Mouse (Mus musculus): ENCODE data around the gene Pelp1.
"Not testable (repeated sequence)": the region's sequence is repeated elsewhere in the genome, so short reads cannot be mapped to it uniquely, and the experiment has no call there.

Gene Pelp1

GRCm38 (mm10) chr11:70426598-70426997 is 16.8 kb upstream of the Pelp1 start:
- DNase-seq (ENCODE audit: low read depth, low spot score): not testable (repeated sequence)

- no peak for DNase-seq (ENCODE audit: low read depth, low spot score)
These were observed 9.7 kb upstream of the Pelp1 start for GRCm38 (mm10) chr11:70419486-70419885.

- DNase-seq (ENCODE audit: low read depth, low spot score): no peak
These were observed 8.4 kb upstream of the Pelp1 start for GRCm38 (mm10) chr11:70418199-70418598.

GRCm38 (mm10) chr11:70413961-70414360 is 4.1 kb upstream of the Pelp1 start:
- DNase-seq (ENCODE audit: low read depth, low spot score): peak; percentile 66

- no peak for DNase-seq (ENCODE audit: low read depth, low spot score)
These were observed 2.8 kb upstream of the Pelp1 start for GRCm38 (mm10) chr11:70412591-70412990.

- no peak for DNase-seq (ENCODE audit: low read depth, low spot score)
These were observed 439 bp upstream of the Pelp1 start for GRCm38 (mm10) chr11:70410297-70410643.

- DNase-seq (ENCODE audit: low read depth, low spot score): no peak
These were observed 6.2 kb downstream of the Pelp1 start for GRCm38 (mm10) chr11:70403598-70403997.

GRCm38 (mm10) chr11:70389421-70389820 is 20.4 kb downstream of the Pelp1 start:
- no peak for DNase-seq (ENCODE audit: low read depth, low spot score)

GRCm38 (mm10) chr11:70387436-70387835 is 22.4 kb downstream of the Pelp1 start:
- DNase-seq (ENCODE audit: low read depth, low spot score): no peak

- no peak for DNase-seq (ENCODE audit: low read depth, low spot score)
These were observed 25.7 kb downstream of the Pelp1 start for GRCm38 (mm10) chr11:70384136-70384535.

- DNase-seq (ENCODE audit: low read depth, low spot score): no peak
These were observed 28.5 kb downstream of the Pelp1 start for GRCm38 (mm10) chr11:70381330-70381729.

GRCm38 (mm10) chr11:70380478-70381005 is 29.3 kb downstream of the Pelp1 start:
- no peak for DNase-seq (ENCODE audit: low read depth, low spot score)

- DNase-seq (ENCODE audit: low read depth, low spot score): no peak
These were observed 33.8 kb downstream of the Pelp1 start for GRCm38 (mm10) chr11:70376054-70376453.

GRCm38 (mm10) chr11:70374302-70374701 is 35.5 kb downstream of the Pelp1 start:
- DNase-seq (ENCODE audit: low read depth, low spot score): no peak

GRCm38 (mm10) chr11:70372849-70373557 is 36.8 kb downstream of the Pelp1 start:
- DNase-seq (ENCODE audit: low read depth, low spot score): no peak

GRCm38 (mm10) chr11:70372396-70372795 is 37.4 kb downstream of the Pelp1 start:
- DNase-seq (ENCODE audit: low read depth, low spot score): no peak

GRCm38 (mm10) chr11:70368626-70369025 is 41.2 kb downstream of the Pelp1 start:
- DNase-seq (ENCODE audit: low read depth, low spot score): not testable (repeated sequence)

- DNase-seq (ENCODE audit: low read depth, low spot score): not testable (repeated sequence)
These were observed 42.1 kb downstream of the Pelp1 start for GRCm38 (mm10) chr11:70367701-70368100.

GRCm38 (mm10) chr11:70351868-70352267 is 58.0 kb downstream of the Pelp1 start, which contains the start of gene Alox15:
TSS of gene Alox15 (minus strand) at chr11:70352031.
- no peak for DNase-seq (ENCODE audit: low read depth, low spot score)

GRCm38 (mm10) chr11:70348630-70349029 is 61.2 kb downstream of the Pelp1 start:
- no peak for DNase-seq (ENCODE audit: low read depth, low spot score)

- no peak for DNase-seq (ENCODE audit: low read depth, low spot score)
These were observed 62.0 kb downstream of the Pelp1 start for GRCm38 (mm10) chr11:70347861-70348260.

- no peak for DNase-seq (ENCODE audit: low read depth, low spot score)
These were observed 64.3 kb downstream of the Pelp1 start for GRCm38 (mm10) chr11:70345546-70345945.

GRCm38 (mm10) chr11:70345061-70345460 is 64.8 kb downstream of the Pelp1 start:
- DNase-seq (ENCODE audit: low read depth, low spot score): no peak

Measured in WW6 (cell line).